ENCODE assay signal across 31 mouse cellular contexts in genomic region chr4:96161575-96161974, GRCm38 (mm10). TPM values are rescaled to one million over a fixed set of nuclear protein-coding genes. Genes with fewer than 3 reads are reported as not detected.
DNase-seq lines count a peak whose midpoint lies in the region; ATAC-seq and TF ChIP-seq lines count a peak whose summit lies in the region.
"Had no signal": no experiment of that assay in that cellular context is flagged by ENCODE, and none has a peak within 500 bp of the region (broad histone marks: within the 10 kb centered on the region; RNA-seq: fewer than 3 reads in every experiment).

No protein-coding gene starts in this region.

- H3K36me3 ChIP-seq in liver, adult 2 months (ENCODE audit: control insufficient read depth, insufficient read depth, low read length), result no peaks in the 10 kb centered on the region
- no peaks in the 10 kb centered on the region for H3K36me3 ChIP-seq in liver, embryonic 11.5 days (ENCODE audit: control insufficient read depth, insufficient read depth, low read length)
- H3K36me3 ChIP-seq: embryonic facial prominence, embryonic 13.5 days; embryonic facial prominence, embryonic 15.5 days; forebrain, embryonic 15.5 days; G1E had no signal

- H3K4me3 ChIP-seq in liver, adult 2 months (ENCODE audit: insufficient read depth, low read depth, low read length), result no peak overlapping the region
- H3K4me3 ChIP-seq in liver, embryonic 11.5 days (ENCODE audit: low read depth, low read length), result no peak overlapping the region
- H3K4me3 ChIP-seq: embryonic facial prominence, embryonic 13.5 days; embryonic facial prominence, embryonic 15.5 days; erythroblast, embryonic 14.5 days; forebrain, embryonic 13.5 days; forebrain, embryonic 15.5 days had no signal

- no peak for TF ChIP-seq CTCF in liver, adult 2 months (IDR thresholded peaks at IDR 0.05; ENCODE audit: low read depth, low read length)

- WGBS in liver, adult 2 months, result 65% methylated on average over 1 of the region's 1 CpGs
- 61% methylated on average over 1 of the region's 1 CpGs for WGBS in liver, embryonic 11.5 days

- H3K79me2 ChIP-seq in liver, adult 2 months (ENCODE audit: control insufficient read depth, insufficient read depth, low read length), result no peaks in the 10 kb centered on the region

- peak; percentile 13 for DNase-seq in liver, adult 2 months (ENCODE audit: extremely low read depth, low read depth, low spot score)
- DNase-seq in liver, embryonic 11.5 days (ENCODE audit: low spot score), result no peak
- peak; percentile 7 for DNase-seq in adipocyte (ENCODE audit: low spot score)
- DNase-seq in gonadal fat pad, adult 2 months (ENCODE audit: low read depth), result peak; percentile 65
- no peak for DNase-seq in spleen, adult 12 weeks (ENCODE audit: low spot score)
- DNase-seq: adrenal gland, adult 2 months; adrenal gland, postnatal 10 days; adrenal gland, postnatal 25 days; B cell, adult 2 months; cerebellum, adult 11 months; cerebellum, adult 18-20 months; cerebellum, adult 8-10 months; cerebellum, adult 9-11 months; cerebellum, postnatal 14 days; cerebellum, postnatal 36 days; embryo, embryonic 11 days; forebrain, postnatal 0 days had no signal

- H3K9ac ChIP-seq in liver, adult 2 months (ENCODE audit: low read depth, low read length), result no peak overlapping the region
- no peak overlapping the region for H3K9ac ChIP-seq in liver, embryonic 11.5 days (ENCODE audit: low read depth, low read length)
- H3K9ac ChIP-seq: embryonic facial prominence, embryonic 13.5 days; embryonic facial prominence, embryonic 15.5 days; forebrain, embryonic 13.5 days; forebrain, embryonic 15.5 days; forebrain, postnatal 0 days had no signal

- no peak overlapping the region for H3K4me2 ChIP-seq in liver, embryonic 11.5 days
- H3K4me2 ChIP-seq: embryonic facial prominence, embryonic 13.5 days; embryonic facial prominence, embryonic 15.5 days; forebrain, embryonic 13.5 days; forebrain, embryonic 15.5 days had no signal

- ATAC-seq in liver, embryonic 11.5 days (replicated peaks; ENCODE audit: low FRiP score), result no peak
- ATAC-seq: activated CD4-positive, CD25-positive, alpha-beta regulatory T cell, adult 4 months; CD4-positive, CD25-positive, alpha-beta regulatory T cell, adult 4 months; forebrain, embryonic 13.5 days; forebrain, embryonic 15.5 days; forebrain, postnatal 0 days; Patski had no signal

- no peaks in the 10 kb centered on the region for H3K9me3 ChIP-seq in liver, embryonic 11.5 days (ENCODE audit: control insufficient read depth, low read length)
- H3K9me3 ChIP-seq: embryonic facial prominence, embryonic 13.5 days; embryonic facial prominence, embryonic 15.5 days; forebrain, embryonic 13.5 days; forebrain, embryonic 15.5 days had no signal

- no peaks in the 10 kb centered on the region for H3K4me1 ChIP-seq in liver, adult 2 months (ENCODE audit: control insufficient read depth, insufficient read depth, low read length)
- no peaks in the 10 kb centered on the region for H3K4me1 ChIP-seq in liver, embryonic 11.5 days (replicated peaks; ENCODE audit: control insufficient read depth, insufficient read depth, low read length)
- H3K4me1 ChIP-seq: embryonic facial prominence, embryonic 13.5 days; embryonic facial prominence, embryonic 15.5 days; forebrain, embryonic 13.5 days; forebrain, embryonic 15.5 days had no signal

- H3K27me3 ChIP-seq in liver, adult 2 months (ENCODE audit: control insufficient read depth, insufficient read depth, low read length), result no peaks in the 10 kb centered on the region
- no peaks in the 10 kb centered on the region for H3K27me3 ChIP-seq in liver, embryonic 11.5 days (replicated peaks; ENCODE audit: control insufficient read depth, insufficient read depth, low read length)
- H3K27me3 ChIP-seq: CH12.LX; embryonic facial prominence, embryonic 13.5 days; embryonic facial prominence, embryonic 15.5 days; forebrain, embryonic 13.5 days; forebrain, embryonic 15.5 days; Patski had no signal

- TF ChIP-seq POLR2A in liver, adult 2 months (IDR thresholded peaks at IDR 0.05; ENCODE audit: extremely low read depth, insufficient read depth, low read length), result no peak

- no peak overlapping the region for H3K27ac ChIP-seq in liver, adult 2 months (replicated peaks; ENCODE audit: insufficient read depth, low read depth, low read length)
- H3K27ac ChIP-seq in liver, embryonic 11.5 days (ENCODE audit: low read depth, low read length), result no peak overlapping the region
- H3K27ac ChIP-seq: embryonic facial prominence, embryonic 13.5 days; embryonic facial prominence, embryonic 15.5 days; forebrain, embryonic 13.5 days; forebrain, embryonic 15.5 days had no signal

RNA-seq across cellular contexts. Expression of gene Cyp2j12, which starts 20.6 kb away (rescaled TPM):
- not detected in 2 replicates for total RNA-seq in liver, adult 2 months (2014; rRNA removed)
- not detected in 2 replicates for polyA plus RNA-seq in liver, adult 2 months (2012; rRNA removed)
- polyA plus RNA-seq in liver, embryonic 11.5 days (2014; fragmentation: Nextera tagmentation; extraction: Ambion mirVana), result not detected in 2 replicates
- polyA plus RNA-seq in gonadal fat pad, adult 2 months (2012; rRNA removed), result not detected in 2 replicates
- total RNA-seq: CH12.LX; common myeloid progenitor, adult 5-6 weeks; forebrain, postnatal 0 days had no signal
- polyA plus RNA-seq: activated CD4-positive, CD25-positive, alpha-beta regulatory T cell, adult 4 months; adrenal gland, adult 2 months; brain, embryonic 14.5 days; CD4-positive, CD25-positive, alpha-beta regulatory T cell, adult 4 months; embryonic facial prominence, embryonic 11.5 days; embryonic facial prominence, embryonic 13.5 days; embryonic facial prominence, embryonic 15.5 days; erythroblast, embryonic 14.5 days; forebrain, embryonic 11.5 days; forebrain, embryonic 13.5 days; forebrain, embryonic 15.5 days; forebrain, postnatal 0 days; G1E; Patski had no signal

Comparison
In these comparisons a context has a peak if more than half of its experiments do, and no peak if none do; other contexts are left out.
1. DNase-seq: peak in liver, adult 2 months (single experiment), adipocyte (single experiment) and gonadal fat pad, adult 2 months (single experiment); none in liver, embryonic 11.5 days (single experiment) and spleen, adult 12 weeks (single experiment).